Mouse (Mus musculus) G1E-ER4 (cell line): ENCODE measurements around the gene Tead1. TPM values are rescaled to one million over a fixed set of nuclear protein-coding genes. Genes with fewer than 3 reads are reported as not detected.

Experiments
- GATA1 ChIP-seq: IDR thresholded peaks from one replicate; pipeline ENCODE4 v1.8.0; 2012; ENCODE audit warnings: low read length, inconsistent platforms
- polyA plus RNA-seq: library from polyadenylated mRNA; stranded (reverse); fragments of >175 nt; gene quantifications from 2 replicates; pipeline ENCODE4 v1.2.3, GENCODE M21; 2012

Gene Tead1
- polyA plus RNA-seq, 1 experiment = not detected

- TF ChIP-seq GATA1 = no peak
These were observed 157.0 kb downstream of the Tead1 start for GRCm38 (mm10) chr7:112836076-112836475.

- TF ChIP-seq GATA1 = no peak
These were observed 159.0 kb downstream of the Tead1 start for GRCm38 (mm10) chr7:112838131-112838530.

GRCm38 (mm10) chr7:112840351-112840750, 161.2 kb downstream of the Tead1 start:
- TF ChIP-seq GATA1 = no peak

GRCm38 (mm10) chr7:112840890-112841289, 161.8 kb downstream of the Tead1 start:
- no peak for TF ChIP-seq GATA1

- TF ChIP-seq GATA1 = no peak
These were observed 162.4 kb downstream of the Tead1 start for GRCm38 (mm10) chr7:112841484-112841883.

GRCm38 (mm10) chr7:112841886-112842285, 162.8 kb downstream of the Tead1 start:
- no peak for TF ChIP-seq GATA1

GRCm38 (mm10) chr7:112851281-112851744, 172.2 kb downstream of the Tead1 start:
- TF ChIP-seq GATA1 = no peak

- no peak for TF ChIP-seq GATA1
These were observed 173.2 kb downstream of the Tead1 start for GRCm38 (mm10) chr7:112852149-112852839.

GRCm38 (mm10) chr7:112853857-112854256, 174.7 kb downstream of the Tead1 start:
- TF ChIP-seq GATA1 = no peak

GRCm38 (mm10) chr7:112854516-112854915, 175.4 kb downstream of the Tead1 start:
- TF ChIP-seq GATA1 = no peak

- no peak for TF ChIP-seq GATA1
These were observed 176.3 kb downstream of the Tead1 start for GRCm38 (mm10) chr7:112855419-112855818.

GRCm38 (mm10) chr7:112856121-112856571, 177.0 kb downstream of the Tead1 start:
- no peak for TF ChIP-seq GATA1

- TF ChIP-seq GATA1 = no peak
These were observed 177.5 kb downstream of the Tead1 start for GRCm38 (mm10) chr7:112856583-112856982.

- TF ChIP-seq GATA1 = no peak
These were observed 180.8 kb downstream of the Tead1 start for GRCm38 (mm10) chr7:112859887-112860286.

- no peak for TF ChIP-seq GATA1
These were observed 183.0 kb downstream of the Tead1 start for GRCm38 (mm10) chr7:112862086-112862485.

- no peak for TF ChIP-seq GATA1
These were observed 185.1 kb downstream of the Tead1 start for GRCm38 (mm10) chr7:112864188-112864587.

- TF ChIP-seq GATA1 = no peak
These were observed 186.6 kb downstream of the Tead1 start for GRCm38 (mm10) chr7:112865739-112866138.
